Mouse (Mus musculus) cerebellum, adult 2 months (tissue): ENCODE measurements at regions not wholly inside any gene's neighbourhood (a gene's known extent, or its start where the extent isn't known, plus 50 kb on each side); places are given as distances from the start of the nearest gene placed in this dataset.

Experiments
- DNase-seq, 2 experiments: peaks; one replicate each; pipeline ENCODE4 v3.0.0; 2021
- H3K27ac ChIP-seq: fragments of 200-500 bp; 2 replicates; pipeline ENCODE4 v1.5.1; 2012; ENCODE audit warnings: low read length, control low read depth, inconsistent platforms; ENCODE audit not compliant: insufficient read depth
- H3K27me3 ChIP-seq: fragments of 200-500 bp; 2 replicates; pipeline ENCODE4 v1.6.1; 2012; ENCODE audit warnings: inconsistent platforms, mild to moderate bottlenecking, low read length, moderate library complexity; ENCODE audit not compliant: control insufficient read depth, insufficient read depth
- H3K4me1 ChIP-seq: fragments of 200-500 bp; 2 replicates; pipeline ENCODE4 v1.6.1; 2011; ENCODE audit warnings: low read length; ENCODE audit not compliant: control insufficient read depth, insufficient read depth
- H3K4me3 ChIP-seq: fragments of 200-500 bp; replicated peaks from 2 replicates; pipeline ENCODE3; 2011; ENCODE audit warnings: mild to moderate bottlenecking, low read depth, low read length, control low read depth; ENCODE audit not compliant: insufficient read depth
- CTCF ChIP-seq: fragments of 200-500 bp; IDR thresholded peaks from 2 replicates; pipeline ENCODE4 v1.5.1; 2011; ENCODE audit warnings: low read depth, mild to moderate bottlenecking, control low read depth, low read length, moderate library complexity, borderline replicate concordance; ENCODE audit not compliant: insufficient read depth
- POLR2A ChIP-seq: fragments of 200-500 bp; IDR thresholded peaks from 2 replicates; pipeline ENCODE4 v1.6.1; 2011; ENCODE audit warnings: low read length, control low read depth, borderline replicate concordance; ENCODE audit not compliant: insufficient read depth
- WGBS: fragments of 180-500 bp; shearing (Covaris S2); methylation state at CpG from one replicate; pipeline ENCODE4 v1.1.7; 2018; 5-methylcytosine and 5-hydroxymethylcytosine counted together

DNA sequence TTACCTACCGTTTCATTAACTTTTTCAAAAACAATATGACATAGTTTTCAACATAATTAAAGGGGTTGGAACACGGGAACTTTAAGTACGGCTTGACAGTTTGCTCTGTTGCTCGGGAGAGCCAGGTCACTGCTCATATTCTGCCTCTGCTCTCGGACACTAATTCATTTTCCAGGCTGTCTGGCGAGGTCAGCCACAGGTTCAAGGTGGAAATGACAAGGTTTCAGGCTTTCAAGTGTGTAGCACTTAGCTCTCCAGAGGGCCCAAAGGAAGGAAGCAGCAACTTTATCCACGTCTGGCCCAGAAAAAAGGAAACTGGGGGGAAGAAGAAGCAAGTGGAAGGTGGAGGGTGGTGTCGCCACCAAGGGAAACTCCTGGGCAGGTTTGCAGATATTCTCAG, 94.0 kb upstream of the Prox1 start:
- 97% methylated on average over 8 of the region's 8 CpGs for WGBS
- 0 out of 2 replicates have a peak, but pooled peaks cover 4% of the 10 kb centered on the region for H3K4me1 ChIP-seq
- no peak for DNase-seq
- H3K27ac ChIP-seq = no peak overlapping the region
- TF ChIP-seq CTCF = no peak
- no peak for TF ChIP-seq POLR2A
- no peaks in the 10 kb centered on the region for H3K27me3 ChIP-seq
- no peak overlapping the region for H3K4me3 ChIP-seq

DNA sequence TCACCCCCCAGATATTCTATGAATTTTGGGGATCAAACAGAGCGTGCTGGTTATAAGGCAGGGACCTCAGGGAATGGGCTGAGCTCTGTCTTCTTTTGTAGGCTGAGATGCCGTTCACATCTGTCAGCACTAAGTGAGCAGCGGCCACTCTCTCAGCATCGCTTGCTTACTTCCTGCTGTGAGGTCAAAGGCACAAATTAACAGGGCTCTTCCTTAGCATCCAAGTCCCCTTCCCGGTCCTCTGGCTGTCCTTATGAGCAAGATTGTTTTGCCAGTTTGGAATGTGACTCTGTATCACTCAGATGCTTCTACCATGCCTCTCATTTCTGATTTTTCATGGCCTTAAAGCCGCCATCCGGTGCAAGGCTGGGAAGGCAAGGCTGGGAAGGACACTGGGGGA, 93.1 kb upstream of the Prox1 start:
- TF ChIP-seq CTCF (no peak), POLR2A (no peak)
- Histone ChIP-seq H3K27ac (no peak overlapping the region), H3K4me3 (no peak overlapping the region), H3K27me3 (no peaks in the 10 kb centered on the region), H3K4me1 (0 out of 2 replicates have a peak, but pooled peaks cover 4% of the 10 kb centered on the region)
- 78% methylated on average over 7 of the region's 7 CpGs for WGBS
- DNase-seq = no peak

GRCm38 (mm10) chr1:190259576-190259975, 89.1 kb upstream of the Prox1 start:
- TF ChIP-seq CTCF (no peak), POLR2A (no peak)
- H3K27ac ChIP-seq = no peak overlapping the region; the same call in 1 of the 2 replicates
- no peak overlapping the region for H3K4me3 ChIP-seq
- DNase-seq = no peak
- WGBS = 37% methylated on average over 13 of the region's 13 CpGs
- no peaks in the 10 kb centered on the region for H3K27me3 ChIP-seq
- 0 out of 2 replicates have a peak, but pooled peaks cover under 1% of the 10 kb centered on the region for H3K4me1 ChIP-seq

DNA sequence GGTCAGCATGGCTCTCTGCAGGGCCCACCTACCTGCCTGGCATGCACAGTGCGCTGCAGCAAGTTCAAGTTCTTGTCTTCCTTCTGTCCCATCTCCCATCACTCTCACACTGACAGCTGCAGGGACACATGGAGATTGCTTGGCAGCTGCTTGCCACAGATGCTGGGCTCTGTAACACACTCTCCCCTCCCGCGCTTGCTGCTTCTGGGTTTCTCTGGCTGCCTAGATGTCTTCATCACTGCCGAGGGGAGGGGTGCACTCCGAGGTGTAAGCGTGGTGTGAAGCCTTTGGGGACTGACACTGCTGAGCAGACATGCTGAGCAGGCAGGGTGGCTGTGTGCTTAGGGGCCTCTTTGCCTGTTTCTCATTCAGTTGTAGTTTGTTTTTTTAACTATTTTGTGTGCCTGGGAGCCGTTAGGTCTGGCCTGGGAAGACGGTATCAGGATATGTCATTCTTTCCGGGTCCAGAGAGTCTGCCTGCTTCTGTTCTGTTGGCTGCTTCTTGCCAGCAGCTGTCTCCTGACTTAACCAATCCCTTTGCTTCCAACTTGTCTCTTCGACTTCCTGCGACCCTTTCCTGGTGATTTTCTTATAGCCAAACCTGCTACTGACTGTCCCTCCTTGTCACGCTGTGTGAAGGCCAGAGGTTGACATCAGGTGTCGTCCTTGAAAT, 80.2 kb upstream of the Prox1 start:
- H3K27me3 ChIP-seq = no peaks in the 10 kb centered on the region
- DNase-seq = no peak
- no peak overlapping the region for H3K4me3 ChIP-seq
- no peak overlapping the region for H3K27ac ChIP-seq
- no peak for TF ChIP-seq CTCF
- no peak for TF ChIP-seq POLR2A
- peaks cover 3% of the 10 kb centered on the region; the same call in 1 of the 2 replicates for H3K4me1 ChIP-seq
- 44% methylated on average over 13 of the region's 13 CpGs for WGBS

GRCm38 (mm10) chr1:190242526-190242925, 72.0 kb upstream of the Prox1 start:
- 72% methylated on average over 7 of the region's 7 CpGs for WGBS
- TF ChIP-seq CTCF (no peak), POLR2A (no peak)
- Histone ChIP-seq H3K4me3 (no peak overlapping the region), H3K27ac (no peak overlapping the region), H3K27me3 (no peaks in the 10 kb centered on the region), H3K4me1 (0 out of 2 replicates have a peak, but pooled peaks cover 4% of the 10 kb centered on the region)
- no peak for DNase-seq

- Histone ChIP-seq H3K4me1 (0 out of 2 replicates have a peak, but pooled peaks cover 4% of the 10 kb centered on the region), H3K27me3 (no peaks in the 10 kb centered on the region), H3K27ac (no peak overlapping the region), H3K4me3 (no peak overlapping the region)
- 85% methylated on average over 6 of the region's 6 CpGs for WGBS
- no peak for DNase-seq
- no peak for TF ChIP-seq POLR2A
- no peak for TF ChIP-seq CTCF
Measured at GRCm38 (mm10) chr1:190239796-190240195, 69.3 kb upstream of the Prox1 start.

- Histone ChIP-seq H3K27me3 (no peaks in the 10 kb centered on the region), H3K27ac (no peak overlapping the region), H3K4me1 (no peaks in the 10 kb centered on the region), H3K4me3 (no peak overlapping the region)
- no peak for DNase-seq
- 66% methylated on average over 5 of the region's 5 CpGs for WGBS
- TF ChIP-seq CTCF = no peak
- TF ChIP-seq POLR2A = no peak
Measured at GRCm38 (mm10) chr1:190230866-190231265, 60.4 kb upstream of the Prox1 start.

- no peaks in the 10 kb centered on the region for H3K27me3 ChIP-seq
- no peak overlapping the region for H3K27ac ChIP-seq
- TF ChIP-seq POLR2A (no peak), CTCF (no peak)
- no peak overlapping the region for H3K4me3 ChIP-seq
- WGBS = 25% methylated on average over 9 of the region's 9 CpGs
- no peak for DNase-seq
- no peaks in the 10 kb centered on the region; the same call in 1 of the 2 replicates for H3K4me1 ChIP-seq
Measured at GRCm38 (mm10) chr1:190220417-190220816, 49.9 kb upstream of the Prox1 start.
